Mouse (Mus musculus) brain, embryonic 14.5 days (tissue): Measurements from ENCODE around the gene Casp7.

ENCODE experiments used
- CTCF ChIP-seq: fragments of 200-500 bp; IDR thresholded peaks from 2 replicates; pipeline ENCODE4 v1.5.1; 2012; ENCODE audit warnings: inconsistent platforms, mild to moderate bottlenecking, moderate library complexity, borderline replicate concordance; ENCODE audit not compliant: insufficient read depth, insufficient read length; ENCODE audit errors: extremely low read depth
- POLR2A ChIP-seq: fragments of 200-500 bp; IDR thresholded peaks from 2 replicates; pipeline ENCODE4 v1.6.1; 2012; ENCODE audit warnings: mild to moderate bottlenecking, inconsistent platforms, borderline replicate concordance; ENCODE audit not compliant: poor library complexity, insufficient read depth, insufficient read length, severe bottlenecking; ENCODE audit errors: extremely low read depth

GRCm38 (mm10) chr19:56398528-56398795 lies 1.5 kb downstream of the Casp7 start:
- no peak for TF ChIP-seq CTCF
- no peak for TF ChIP-seq POLR2A
